Mouse (Mus musculus) ovary, postnatal 36 days (tissue): ENCODE measurements around the gene Sema3g.

Experiments used
- DNase-seq: peaks from one replicate; pipeline ENCODE4 v3.0.0; 2022; ENCODE audit warnings: low spot score, mixed read lengths

Gene Sema3g

GRCm38 (mm10) chr14:31217666-31218065 lies at the start of gene Sema3g:
Gene Sema3g, plus strand, starts transcription at chr14:31217860.
- DNase-seq, result peak; percentile 76

GRCm38 (mm10) chr14:31168425-31168824 lies 49.2 kb upstream of the Sema3g start, which contains the start of gene Stab1:
Gene Stab1, minus strand, starts transcription at chr14:31168641.
- no peak for DNase-seq

- no peak for DNase-seq
Observed at GRCm38 (mm10) chr14:31169508-31169907, 48.2 kb upstream of the Sema3g start.

- DNase-seq, result no peak
Observed at GRCm38 (mm10) chr14:31170963-31171362, 46.7 kb upstream of the Sema3g start.

GRCm38 (mm10) chr14:31171386-31171785 lies 46.3 kb upstream of the Sema3g start:
- DNase-seq, result peak; percentile 34

GRCm38 (mm10) chr14:31171821-31172220 lies 45.8 kb upstream of the Sema3g start:
- DNase-seq, result no peak

GRCm38 (mm10) chr14:31172781-31173455 lies 44.7 kb upstream of the Sema3g start:
- no peak for DNase-seq

- no peak for DNase-seq
Observed at GRCm38 (mm10) chr14:31173537-31173936, 44.1 kb upstream of the Sema3g start.

- no peak for DNase-seq
Observed at GRCm38 (mm10) chr14:31177287-31177686, 40.4 kb upstream of the Sema3g start.

- DNase-seq, result no peak
Observed at GRCm38 (mm10) chr14:31177715-31178114, 39.9 kb upstream of the Sema3g start.

GRCm38 (mm10) chr14:31179677-31180365 lies 37.8 kb upstream of the Sema3g start:
- DNase-seq, result no peak

GRCm38 (mm10) chr14:31181512-31181911 lies 36.1 kb upstream of the Sema3g start:
- no peak for DNase-seq

GRCm38 (mm10) chr14:31182786-31183290 lies 34.8 kb upstream of the Sema3g start:
- no peak for DNase-seq

- DNase-seq, result no peak
Observed at GRCm38 (mm10) chr14:31183541-31183940, 34.1 kb upstream of the Sema3g start.

GRCm38 (mm10) chr14:31184195-31184594 lies 33.5 kb upstream of the Sema3g start:
- DNase-seq, result no peak

- no peak for DNase-seq
Observed at GRCm38 (mm10) chr14:31186656-31187055, 31.0 kb upstream of the Sema3g start.

- DNase-seq, result no peak
Observed at GRCm38 (mm10) chr14:31188771-31189181, 28.9 kb upstream of the Sema3g start.

GRCm38 (mm10) chr14:31189348-31189747 lies 28.3 kb upstream of the Sema3g start:
- no peak for DNase-seq

- DNase-seq, result no peak
Observed at GRCm38 (mm10) chr14:31191936-31192335, 25.7 kb upstream of the Sema3g start.

- no peak for DNase-seq
Observed at GRCm38 (mm10) chr14:31193791-31194190, 23.9 kb upstream of the Sema3g start.

GRCm38 (mm10) chr14:31194441-31194840 lies 23.2 kb upstream of the Sema3g start:
- no peak for DNase-seq

GRCm38 (mm10) chr14:31194891-31195513 lies 22.7 kb upstream of the Sema3g start:
- DNase-seq, result peak; percentile 78

- DNase-seq, result no peak
Observed at GRCm38 (mm10) chr14:31195521-31195920, 22.1 kb upstream of the Sema3g start.
